Mouse (Mus musculus) thymus, postnatal 10 days (tissue): ENCODE data around the gene Rad51b.

Experiments used
- DNase-seq, 2 experiments: peaks; one replicate each; pipeline ENCODE4 v3.0.0; 2021; ENCODE audit warnings: low spot score in 2 of 2

Rad51b gene

GRCm38 (mm10) chr12:79762570-79763275, 465.6 kb downstream of the Rad51b start:
- no peak for DNase-seq

DNA sequence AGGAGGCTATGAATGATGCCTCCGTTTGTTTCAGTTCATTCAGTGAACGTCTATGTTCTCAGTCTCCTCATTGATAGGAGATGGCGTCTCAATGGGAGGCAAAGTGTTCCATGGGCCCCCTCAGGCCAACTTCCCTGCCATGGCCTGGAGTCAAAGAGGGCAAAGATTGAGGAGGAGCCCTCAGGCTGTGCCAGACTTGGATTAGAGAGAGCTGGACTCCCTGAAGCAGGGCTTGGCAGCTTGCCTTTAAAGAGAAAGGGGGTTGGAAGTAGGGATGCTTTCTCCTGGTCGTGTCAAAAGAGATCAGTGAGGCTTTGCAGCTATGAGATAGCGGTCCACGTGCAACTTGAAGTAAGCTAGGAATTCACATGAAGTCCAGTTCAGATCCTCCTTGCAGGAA, 469.0 kb downstream of the Rad51b start:
- no peak for DNase-seq

- no peak for DNase-seq
Observed at GRCm38 (mm10) chr12:79768741-79769322, 471.8 kb downstream of the Rad51b start.

DNA sequence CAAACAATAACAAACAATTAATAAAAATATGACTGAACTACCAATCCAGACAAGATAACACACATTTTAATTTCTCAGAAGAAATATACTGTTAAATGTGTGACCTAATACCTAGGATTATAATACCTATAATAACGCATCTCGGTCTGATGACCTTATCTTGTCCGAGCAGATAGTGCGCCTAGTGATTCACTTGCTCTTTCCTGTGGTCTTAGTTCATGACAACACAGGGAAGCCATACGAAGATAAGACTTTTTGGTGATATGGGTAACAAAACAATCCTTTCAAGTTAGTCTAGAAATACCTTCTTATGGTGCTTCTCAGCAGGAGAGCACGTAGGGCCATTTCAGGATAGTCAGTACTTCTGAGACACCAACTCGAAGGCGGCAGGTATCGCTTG, 472.7 kb downstream of the Rad51b start:
- no peak for DNase-seq

- no peak for DNase-seq
Observed at GRCm38 (mm10) chr12:79771194-79771593, 474.1 kb downstream of the Rad51b start.

DNA sequence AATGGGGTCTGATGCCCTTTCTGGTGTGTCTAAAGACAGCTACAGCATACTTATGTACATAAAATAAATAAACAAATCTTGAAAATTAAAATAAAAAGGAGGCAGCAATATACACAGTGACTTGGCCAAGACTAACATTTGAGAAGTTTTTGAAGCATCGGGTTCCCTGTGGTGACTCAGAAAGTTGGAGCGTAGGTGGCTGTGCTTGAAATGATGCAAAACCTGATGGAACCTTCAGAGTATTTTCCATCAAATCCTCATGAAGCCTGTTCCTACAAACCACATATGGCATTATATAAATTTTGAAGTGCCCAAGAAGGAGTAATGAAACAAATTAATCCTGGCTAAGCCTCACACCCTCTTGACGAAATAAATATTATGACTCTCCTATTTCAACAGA, 474.7 kb downstream of the Rad51b start:
- no peak for DNase-seq

DNA sequence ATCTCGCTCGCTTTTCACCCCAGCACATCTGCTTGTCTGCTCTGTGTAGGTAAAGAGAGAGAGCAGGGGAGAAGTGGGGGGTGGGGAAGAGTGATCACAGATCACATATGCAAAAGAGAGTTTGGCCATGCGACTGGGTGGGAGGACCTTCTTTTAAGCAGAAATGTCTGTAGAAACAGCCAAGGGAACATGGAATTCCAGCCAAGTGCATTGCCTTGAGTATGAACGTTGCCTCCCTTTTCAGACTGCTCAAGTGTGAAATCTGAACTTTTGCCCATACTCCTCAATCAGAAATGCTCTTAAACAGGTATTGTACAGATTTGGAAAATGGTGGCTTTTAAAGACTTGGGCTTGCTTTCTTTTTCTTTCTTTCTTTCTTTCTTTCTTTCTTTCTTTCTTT, 476.2 kb downstream of the Rad51b start:
- no peak for DNase-seq

GRCm38 (mm10) chr12:79774571-79774970, 477.5 kb downstream of the Rad51b start:
- no peak for DNase-seq

DNA sequence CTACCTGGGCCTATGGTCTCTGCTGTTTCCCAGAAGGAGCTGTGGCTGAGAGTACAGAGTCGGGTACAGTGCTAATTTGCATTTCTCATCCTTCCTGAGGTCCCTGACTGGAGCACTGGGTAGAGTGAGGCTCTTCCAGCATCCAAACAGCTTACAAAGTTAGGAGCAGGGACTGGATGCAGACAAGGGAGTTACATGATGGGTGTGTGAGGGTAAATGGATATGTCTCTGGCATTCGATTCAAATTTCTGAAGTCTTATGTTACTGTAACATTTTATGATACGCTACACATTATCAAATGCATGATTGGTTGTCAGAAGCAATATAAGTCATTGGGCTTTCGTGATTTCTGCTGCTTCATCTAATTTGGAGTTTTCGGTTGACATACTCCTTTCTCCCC, 479.7 kb downstream of the Rad51b start:
- DNase-seq: no peak

DNA sequence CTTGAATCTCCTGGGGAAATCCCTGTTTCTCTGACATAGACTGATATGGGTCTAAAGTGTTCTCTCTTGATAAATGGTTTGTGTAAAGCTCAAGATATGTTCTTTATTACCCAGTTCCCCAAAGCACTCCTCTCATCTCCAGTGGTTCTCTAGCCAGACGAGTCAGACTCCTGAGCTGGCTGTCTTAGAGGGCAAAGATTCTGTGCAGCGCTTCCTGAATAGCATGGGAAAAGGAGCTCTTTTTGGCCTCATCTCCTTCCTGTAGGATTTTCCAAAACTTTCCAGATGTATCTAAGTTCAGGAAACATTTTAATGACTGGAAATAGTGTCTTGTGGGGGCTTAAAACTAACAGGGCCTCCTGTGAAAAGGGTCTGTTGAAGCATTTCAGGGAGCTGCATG, 483.7 kb downstream of the Rad51b start:
- DNase-seq: no peak

DNA sequence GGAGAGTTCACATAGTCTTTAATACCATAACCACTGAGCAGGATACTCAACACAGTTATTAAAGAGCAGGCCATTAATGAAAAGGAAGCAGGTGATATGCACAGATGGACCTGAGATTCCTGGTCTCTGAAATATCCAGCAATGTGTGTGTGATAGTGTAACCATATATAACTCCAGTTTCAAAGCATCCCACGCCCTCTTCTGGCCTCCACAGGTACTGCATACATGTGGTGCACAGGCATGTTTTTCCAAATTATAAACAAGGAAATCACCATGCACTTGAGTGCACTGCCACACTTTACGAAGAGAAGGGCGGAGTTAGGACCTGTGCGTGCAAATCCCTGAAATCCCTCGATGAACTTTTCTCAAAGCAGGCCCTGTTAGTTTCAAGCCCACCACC, 484.7 kb downstream of the Rad51b start:
- DNase-seq: no peak

DNA sequence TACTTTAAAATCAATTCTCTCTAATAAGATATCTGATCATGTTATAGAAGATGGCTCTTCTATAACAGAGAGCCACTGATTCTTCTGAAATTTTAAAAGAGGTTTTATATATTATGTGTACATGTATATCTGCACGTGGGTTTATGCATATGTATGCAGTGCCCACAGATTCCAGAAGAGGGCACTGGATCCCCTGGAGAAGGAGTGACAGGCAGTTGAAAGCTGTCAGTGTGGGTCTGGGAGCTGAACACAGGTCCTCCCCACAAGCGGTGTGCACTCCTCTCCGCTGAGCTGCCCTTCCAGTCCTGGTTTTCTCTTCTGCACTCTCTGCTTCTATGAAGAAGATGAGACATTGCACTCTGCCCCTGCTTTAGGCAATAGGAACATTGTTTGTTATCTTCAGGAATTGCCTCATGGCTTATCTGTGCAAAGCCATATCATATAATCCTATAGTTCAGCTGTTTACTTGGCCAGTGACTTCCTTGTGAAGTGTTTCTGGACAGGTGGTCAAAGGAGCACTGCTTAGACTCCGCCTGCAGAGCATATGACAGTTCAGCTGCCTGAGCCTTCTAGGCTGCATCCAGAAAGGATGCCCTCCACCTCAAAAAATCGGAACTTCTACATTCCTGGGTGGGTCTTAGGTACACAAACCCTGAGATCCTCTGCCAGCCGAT, 485.5 kb downstream of the Rad51b start:
- DNase-seq: no peak

DNA sequence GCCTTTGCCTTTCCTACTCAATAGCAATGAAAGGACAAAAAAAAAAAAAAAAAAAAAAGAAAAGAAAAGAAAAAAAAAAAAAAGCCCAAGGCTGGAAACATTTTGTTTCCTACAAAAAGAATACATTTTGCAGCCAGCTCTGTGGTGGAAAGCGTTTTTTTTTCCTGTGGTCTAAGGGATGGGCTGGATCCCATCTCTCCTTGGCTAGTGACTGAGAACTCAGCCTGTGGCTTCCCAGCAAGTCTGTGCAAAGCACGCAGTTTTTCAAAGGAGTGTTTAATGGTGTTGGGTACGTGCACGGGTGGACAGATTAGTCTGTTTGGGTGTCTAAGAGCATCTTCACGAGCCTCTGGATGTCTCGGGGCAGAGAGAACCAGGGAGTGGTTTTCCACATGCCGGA, 487.1 kb downstream of the Rad51b start:
- no peak for DNase-seq

GRCm38 (mm10) chr12:79785691-79786090, 488.6 kb downstream of the Rad51b start:
- DNase-seq: no peak

- DNase-seq: no peak
Observed at GRCm38 (mm10) chr12:79787538-79787937, 490.5 kb downstream of the Rad51b start.

DNA sequence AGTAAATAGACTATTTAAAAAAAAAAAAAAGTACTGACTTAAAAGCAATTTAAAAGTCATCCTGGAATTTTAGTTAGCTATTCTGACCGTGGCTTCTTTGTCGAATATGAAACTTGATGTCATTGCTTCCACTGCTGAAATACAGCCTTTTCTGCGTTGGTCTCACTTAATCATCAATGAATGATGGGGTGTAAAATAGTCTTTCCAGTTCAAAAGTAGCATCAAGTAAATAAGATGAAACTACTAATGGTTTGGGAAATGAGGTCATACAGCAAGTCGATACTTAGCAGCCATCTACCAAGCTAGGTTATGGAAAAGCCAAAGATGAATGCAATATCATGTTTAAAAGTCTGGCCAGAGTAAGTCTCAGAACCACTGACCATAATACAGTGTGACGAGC, 491.3 kb downstream of the Rad51b start:
- no peak for DNase-seq

DNA sequence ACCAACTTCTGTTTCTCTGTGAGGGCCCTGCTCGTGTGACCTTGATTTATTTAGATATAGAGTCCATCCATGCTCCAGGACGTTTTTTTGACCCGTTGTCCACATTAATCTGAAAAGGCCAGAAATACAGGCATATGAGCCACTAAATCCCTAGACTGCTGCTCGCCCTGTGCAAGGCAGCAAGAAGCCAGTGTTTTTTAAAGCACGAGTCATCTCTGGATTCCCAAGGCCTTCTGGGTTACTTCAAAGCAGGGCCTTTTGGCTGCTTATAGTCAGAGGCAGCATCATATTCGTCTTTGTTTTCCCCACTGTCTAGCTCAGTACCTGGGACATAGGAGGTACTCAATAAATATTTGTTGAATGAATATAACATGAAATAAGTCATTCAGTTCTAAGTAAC, 492.4 kb downstream of the Rad51b start:
- DNase-seq: no peak

- no peak for DNase-seq
Observed at GRCm38 (mm10) chr12:79793382-79793781, 496.3 kb downstream of the Rad51b start.

DNA sequence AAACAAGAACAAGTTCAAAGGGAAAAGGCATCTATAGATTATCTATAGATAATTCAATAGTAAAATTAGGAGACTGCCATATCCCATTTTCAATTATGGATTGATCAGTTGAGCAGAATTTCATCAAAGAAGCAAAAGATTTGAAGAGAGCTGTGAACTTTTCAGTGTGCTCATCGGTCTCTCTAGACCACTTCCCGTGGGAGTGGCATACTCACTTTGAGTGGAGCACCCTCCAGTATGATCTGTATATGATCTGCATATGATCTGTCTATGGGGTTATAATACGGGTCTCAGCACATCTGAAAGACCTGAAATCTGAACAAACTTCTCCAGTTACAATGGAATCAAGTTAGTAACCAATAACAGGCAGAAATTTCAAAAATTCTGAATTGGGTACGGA, 497.7 kb downstream of the Rad51b start:
- no peak for DNase-seq

- DNase-seq: no peak
Observed at GRCm38 (mm10) chr12:79796260-79796659, 499.2 kb downstream of the Rad51b start.

DNA sequence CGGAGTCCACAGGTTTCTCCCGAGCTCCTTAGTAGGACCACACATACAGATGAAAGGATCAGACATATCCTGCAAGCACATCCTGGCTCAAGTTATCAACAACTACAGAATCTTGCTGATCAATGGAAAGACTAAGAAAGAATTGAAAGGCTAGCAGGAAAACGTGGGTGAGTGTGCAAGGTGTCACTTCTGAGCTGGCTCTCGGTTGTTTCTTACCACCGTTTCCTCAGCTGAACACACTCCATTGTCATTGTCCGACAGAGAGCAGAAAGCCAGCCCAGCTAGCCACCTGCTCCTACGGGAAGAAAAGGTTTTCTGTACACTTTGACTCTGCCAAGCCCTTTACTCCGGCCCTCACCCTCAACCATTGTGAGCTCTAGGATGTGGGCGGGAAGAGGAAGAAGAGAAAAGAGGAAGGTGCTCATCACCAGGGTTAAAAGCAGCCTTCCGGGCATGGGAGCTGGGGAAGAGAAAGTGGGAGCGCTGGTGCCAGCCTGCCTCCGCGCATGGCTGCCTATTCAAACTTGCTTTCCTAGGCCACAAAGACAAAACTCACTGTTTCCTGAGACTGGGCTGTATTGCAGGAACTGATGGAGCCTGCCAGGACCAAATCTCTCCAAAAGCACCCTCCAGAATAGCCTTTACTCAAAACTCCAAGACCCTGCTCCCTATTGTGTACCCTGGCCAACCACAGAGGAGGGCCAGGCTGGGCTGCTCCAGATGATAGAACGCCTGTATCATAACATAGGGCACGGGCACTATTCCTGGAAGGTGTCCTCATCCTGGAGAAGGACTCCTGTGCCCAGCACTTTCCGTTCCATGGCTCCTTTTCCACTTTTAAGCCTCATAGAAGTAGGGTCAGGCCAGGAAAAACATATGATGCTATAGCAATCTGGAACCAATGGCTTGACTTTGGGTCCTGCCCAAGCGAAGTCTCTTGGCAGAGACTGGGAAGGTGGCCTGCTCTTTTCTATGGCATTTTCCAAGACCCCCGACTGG, 500.0 kb downstream of the Rad51b start:
- no peak for DNase-seq

DNA sequence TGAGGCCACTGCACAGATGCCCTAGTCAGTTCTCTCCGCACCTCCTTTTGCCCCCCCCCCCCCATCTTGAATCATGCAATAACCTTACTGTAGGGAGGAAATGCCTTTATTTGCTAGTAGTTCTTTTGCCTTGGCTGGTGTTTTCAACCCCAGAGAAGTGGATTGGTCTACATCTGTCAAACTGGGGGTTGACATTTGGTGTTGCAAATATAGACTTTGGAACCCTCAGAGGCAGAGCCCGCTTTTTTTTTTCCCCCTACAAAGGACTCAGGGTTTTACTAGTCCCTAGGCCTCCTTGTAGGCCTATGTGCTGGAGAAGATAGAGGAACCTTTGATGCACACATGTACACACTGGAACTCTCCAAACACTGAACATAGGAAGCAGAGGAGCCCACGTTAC, 501.4 kb downstream of the Rad51b start:
- no peak for DNase-seq
